Mouse (Mus musculus): ENCODE results near the gene Fgfr2. TPM values are rescaled to one million over a fixed set of nuclear protein-coding genes. Genes with fewer than 3 reads are reported as not detected.

The Fgfr2 gene
- polyA plus RNA-seq, 1 experiment from 2014 or later = 93.4 TPM

DNA sequence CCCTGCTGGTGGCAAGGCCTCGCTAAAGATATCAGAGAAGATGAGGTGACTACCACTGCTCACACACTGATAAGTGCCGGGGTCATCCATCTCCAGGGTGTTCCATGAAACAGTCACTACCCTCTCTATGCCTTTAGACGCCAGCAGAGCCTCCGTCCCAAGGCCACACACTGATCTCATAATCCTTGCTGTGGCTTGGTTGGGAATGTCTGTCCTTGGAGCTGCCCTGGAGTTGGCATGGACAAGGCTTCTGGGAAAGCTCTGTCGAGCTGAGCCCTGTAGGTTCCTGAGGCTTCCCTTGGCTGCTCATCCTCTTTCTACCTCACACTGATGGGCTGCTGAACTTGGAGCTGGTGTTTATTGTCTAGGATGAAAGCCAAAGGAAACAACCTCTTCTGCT, 2336.4 kb downstream of the Fgfr2 start:
- Histone ChIP-seq H3K4me2 (ENCODE audit: low read depth, low read length) (no peak overlapping the region), H3K36me3 (ENCODE audit: control insufficient read depth, insufficient read depth, low read length) (no peaks in the 10 kb centered on the region), H3K9ac (ENCODE audit: low read length) (no peak overlapping the region), H3K27ac (ENCODE audit: low read length) (no peak overlapping the region), H3K27me3 (ENCODE audit: control insufficient read depth, insufficient read depth, low read length) (no peaks in the 10 kb centered on the region), H3K4me3 (replicated peaks; ENCODE audit: low read length) (no peak overlapping the region), H3K9me3 (replicated peaks; ENCODE audit: control insufficient read depth, low read length) (no peaks in the 10 kb centered on the region), H3K4me1 (ENCODE audit: control insufficient read depth, insufficient read depth, low read length) (0 out of 2 replicates have a peak, but pooled peaks cover 6% of the 10 kb centered on the region)
- WGBS = 76% methylated on average over 5 of the region's 5 CpGs
- no peak; the same call in 1 of the 2 replicates for ATAC-seq (ENCODE audit: insufficient read depth, low FRiP score)

- Histone ChIP-seq H3K36me3 (ENCODE audit: control insufficient read depth, insufficient read depth, low read length) (no peaks in the 10 kb centered on the region), H3K27me3 (ENCODE audit: control insufficient read depth, insufficient read depth, low read length) (no peaks in the 10 kb centered on the region), H3K9me3 (replicated peaks; ENCODE audit: control insufficient read depth, low read length) (no peaks in the 10 kb centered on the region), H3K27ac (ENCODE audit: low read length) (no peak overlapping the region), H3K9ac (ENCODE audit: low read length) (no peak overlapping the region), H3K4me2 (ENCODE audit: low read depth, low read length) (no peak overlapping the region), H3K4me1 (ENCODE audit: control insufficient read depth, insufficient read depth, low read length) (0 out of 2 replicates have a peak, but pooled peaks cover 6% of the 10 kb centered on the region), H3K4me3 (replicated peaks; ENCODE audit: low read length) (no peak overlapping the region)
- peak; percentile 33; the same call in 1 of the 2 replicates for ATAC-seq (ENCODE audit: insufficient read depth, low FRiP score)
- WGBS = 60% methylated on average over 12 of the region's 12 CpGs
Measured at GRCm38 (mm10) chr7:130785923-130786575, 2337.1 kb downstream of the Fgfr2 start.

- Histone ChIP-seq H3K36me3 (ENCODE audit: control insufficient read depth, insufficient read depth, low read length) (no peaks in the 10 kb centered on the region), H3K27ac (ENCODE audit: low read length) (no peak overlapping the region), H3K4me1 (ENCODE audit: control insufficient read depth, insufficient read depth, low read length) (0 out of 2 replicates have a peak, but pooled peaks cover 6% of the 10 kb centered on the region), H3K9me3 (replicated peaks; ENCODE audit: control insufficient read depth, low read length) (no peaks in the 10 kb centered on the region), H3K4me2 (ENCODE audit: low read depth, low read length) (no peak overlapping the region), H3K4me3 (replicated peaks; ENCODE audit: low read length) (no peak overlapping the region), H3K27me3 (ENCODE audit: control insufficient read depth, insufficient read depth, low read length) (no peaks in the 10 kb centered on the region), H3K9ac (ENCODE audit: low read length) (no peak overlapping the region)
- 67% methylated on average over 5 of the region's 5 CpGs for WGBS
- ATAC-seq (ENCODE audit: insufficient read depth, low FRiP score) = no peak
Measured at GRCm38 (mm10) chr7:130782501-130783050, 2340.6 kb downstream of the Fgfr2 start.

DNA sequence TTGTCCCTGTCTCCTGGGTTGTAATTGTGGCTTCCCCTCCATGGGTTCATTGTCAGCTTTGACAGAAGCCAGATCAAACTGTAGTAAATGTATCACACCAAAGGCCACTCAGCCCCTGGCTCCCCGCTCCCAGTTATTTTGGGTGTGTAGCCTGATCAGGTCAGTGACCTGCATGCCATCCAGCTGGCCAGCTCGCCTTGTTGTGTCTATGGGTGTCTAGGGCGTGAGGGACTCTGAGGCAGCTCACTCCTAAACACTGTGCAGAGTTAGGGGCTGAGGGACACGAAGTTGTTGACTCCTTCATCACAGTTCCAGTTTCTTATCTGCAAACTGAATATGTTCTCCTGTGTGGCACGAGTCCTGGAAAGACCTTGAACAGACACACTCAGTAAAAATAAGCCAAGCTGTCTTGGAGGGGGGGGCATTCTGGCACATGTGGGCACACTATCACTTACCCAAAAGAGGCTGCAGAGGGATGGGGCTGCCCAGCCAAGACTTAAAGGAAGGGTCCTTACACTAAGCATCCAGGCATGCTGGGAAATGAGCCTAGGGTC, 2342.2 kb downstream of the Fgfr2 start:
- Histone ChIP-seq H3K9ac (ENCODE audit: low read length) (no peak overlapping the region), H3K27me3 (ENCODE audit: control insufficient read depth, insufficient read depth, low read length) (no peaks in the 10 kb centered on the region), H3K4me3 (replicated peaks; ENCODE audit: low read length) (no peak overlapping the region), H3K4me2 (ENCODE audit: low read depth, low read length) (no peak overlapping the region), H3K36me3 (ENCODE audit: control insufficient read depth, insufficient read depth, low read length) (no peaks in the 10 kb centered on the region), H3K27ac (ENCODE audit: low read length) (no peak overlapping the region), H3K9me3 (replicated peaks; ENCODE audit: control insufficient read depth, low read length) (no peaks in the 10 kb centered on the region), H3K4me1 (ENCODE audit: control insufficient read depth, insufficient read depth, low read length) (0 out of 2 replicates have a peak, but pooled peaks cover 1% of the 10 kb centered on the region)
- ATAC-seq (ENCODE audit: insufficient read depth, low FRiP score) = no peak
- WGBS = 52% methylated on average over 5 of the region's 5 CpGs

GRCm38 (mm10) chr7:130773914-130774630, 2349.1 kb downstream of the Fgfr2 start, which contains the start of gene Btbd16:
Gene Btbd16, plus strand, starts transcription at chr7:130774069.
- no peaks in the 10 kb centered on the region for H3K9me3 ChIP-seq (replicated peaks; ENCODE audit: control insufficient read depth, low read length)
- H3K4me3 ChIP-seq (replicated peaks; ENCODE audit: low read length) = no peak within 1 kb of the TSS
- no peaks in the 10 kb centered on the region for H3K27me3 ChIP-seq (ENCODE audit: control insufficient read depth, insufficient read depth, low read length)
- no peaks in the 10 kb centered on the region for H3K4me1 ChIP-seq (ENCODE audit: control insufficient read depth, insufficient read depth, low read length)
- H3K27ac ChIP-seq (ENCODE audit: low read length) = 0 out of 2 replicates have a peak within 1 kb of the TSS, but pooled peaks have one; percentile 24
- no peaks in the 10 kb centered on the region for H3K36me3 ChIP-seq (ENCODE audit: control insufficient read depth, insufficient read depth, low read length)
- no peak within 1 kb of the TSS for H3K9ac ChIP-seq (ENCODE audit: low read length)
- WGBS = 49% methylated on average over 9 of the region's 9 CpGs
- H3K4me2 ChIP-seq (ENCODE audit: low read depth, low read length) = no peak within 1 kb of the TSS
- ATAC-seq (ENCODE audit: insufficient read depth, low FRiP score) = no peak

GRCm38 (mm10) chr7:130773171-130773830, 2349.8 kb downstream of the Fgfr2 start:
- no peaks in the 10 kb centered on the region for H3K9me3 ChIP-seq (replicated peaks; ENCODE audit: control insufficient read depth, low read length)
- ATAC-seq (ENCODE audit: insufficient read depth, low FRiP score) = peak; percentile 82
- no peak overlapping the region for H3K9ac ChIP-seq (ENCODE audit: low read length)
- H3K4me1 ChIP-seq (ENCODE audit: control insufficient read depth, insufficient read depth, low read length) = no peaks in the 10 kb centered on the region
- no peak overlapping the region for H3K4me2 ChIP-seq (ENCODE audit: low read depth, low read length)
- H3K27me3 ChIP-seq (ENCODE audit: control insufficient read depth, insufficient read depth, low read length) = no peaks in the 10 kb centered on the region
- no peaks in the 10 kb centered on the region for H3K36me3 ChIP-seq (ENCODE audit: control insufficient read depth, insufficient read depth, low read length)
- H3K27ac ChIP-seq (ENCODE audit: low read length) = 0 out of 2 replicates have a peak overlapping the region, but pooled peaks have one; percentile 24
- H3K4me3 ChIP-seq (replicated peaks; ENCODE audit: low read length) = no peak overlapping the region
- WGBS = 54% methylated on average over 11 of the region's 11 CpGs

- no peak overlapping the region for H3K4me2 ChIP-seq (ENCODE audit: low read depth, low read length)
- no peaks in the 10 kb centered on the region for H3K27me3 ChIP-seq (ENCODE audit: control insufficient read depth, insufficient read depth, low read length)
- no peak overlapping the region for H3K27ac ChIP-seq (ENCODE audit: low read length)
- no peaks in the 10 kb centered on the region for H3K9me3 ChIP-seq (replicated peaks; ENCODE audit: control insufficient read depth, low read length)
- no peaks in the 10 kb centered on the region for H3K4me1 ChIP-seq (ENCODE audit: control insufficient read depth, insufficient read depth, low read length)
- no peak for ATAC-seq (ENCODE audit: insufficient read depth, low FRiP score)
- H3K4me3 ChIP-seq (replicated peaks; ENCODE audit: low read length) = no peak overlapping the region
- H3K9ac ChIP-seq (ENCODE audit: low read length) = no peak overlapping the region
- WGBS = 21% methylated on average over 3 of the region's 3 CpGs
- no peaks in the 10 kb centered on the region for H3K36me3 ChIP-seq (ENCODE audit: control insufficient read depth, insufficient read depth, low read length)
Measured at GRCm38 (mm10) chr7:130770707-130771106, 2352.4 kb downstream of the Fgfr2 start.

GRCm38 (mm10) chr7:130768151-130768550, 2355.0 kb downstream of the Fgfr2 start:
- 0 out of 2 replicates have a peak, but pooled peaks cover 4% of the 10 kb centered on the region for H3K36me3 ChIP-seq (ENCODE audit: control insufficient read depth, insufficient read depth, low read length)
- no peak overlapping the region for H3K4me2 ChIP-seq (ENCODE audit: low read depth, low read length)
- H3K9me3 ChIP-seq (replicated peaks; ENCODE audit: control insufficient read depth, low read length) = no peaks in the 10 kb centered on the region
- no peak overlapping the region for H3K4me3 ChIP-seq (replicated peaks; ENCODE audit: low read length)
- no peak overlapping the region for H3K27ac ChIP-seq (ENCODE audit: low read length)
- no peaks in the 10 kb centered on the region for H3K4me1 ChIP-seq (ENCODE audit: control insufficient read depth, insufficient read depth, low read length)
- WGBS = 90% methylated on average over 4 of the region's 4 CpGs
- H3K9ac ChIP-seq (ENCODE audit: low read length) = no peak overlapping the region
- H3K27me3 ChIP-seq (ENCODE audit: control insufficient read depth, insufficient read depth, low read length) = no peaks in the 10 kb centered on the region
- no peak for ATAC-seq (ENCODE audit: insufficient read depth, low FRiP score)

Measured in stomach, embryonic 16.5 days (tissue).